Mouse (Mus musculus): ENCODE results near the gene Pkd1l2.

- TF ChIP-seq CTCF (IDR thresholded peaks at IDR 0.05; ENCODE audit: low read depth) (no peak), EP300 (IDR thresholded peaks at IDR 0.05; ENCODE audit: low read depth) (no peak)
Observed at GRCm38 (mm10) chr8:117094053-117094452, 11.8 kb upstream of the Pkd1l2 start.

Data from heart, postnatal 0 days (tissue).